Mouse (Mus musculus): ENCODE results near the gene Neurl4.

DNA sequence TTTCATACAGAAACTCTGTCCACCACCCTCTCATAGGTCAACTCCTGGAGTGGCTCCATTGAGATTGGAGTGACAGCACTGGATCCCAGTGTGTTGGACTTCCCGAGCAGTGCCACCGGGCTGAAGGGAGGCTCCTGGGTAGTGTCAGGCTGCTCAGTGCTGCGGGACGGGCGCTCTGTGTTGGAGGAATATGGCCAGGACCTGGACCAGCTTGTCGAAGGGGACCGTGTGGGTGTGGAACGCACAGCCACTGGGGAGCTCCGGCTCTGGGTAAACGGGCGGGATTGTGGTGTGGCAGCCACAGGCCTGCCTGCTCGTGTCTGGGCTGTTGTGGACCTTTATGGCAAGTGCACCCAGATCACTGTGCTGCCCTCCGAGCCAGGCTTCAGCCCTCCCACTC is 2.1 kb downstream of the Neurl4 start:
- no peak for TF ChIP-seq POLR2A (IDR thresholded peaks at IDR 0.05; ENCODE audit: borderline replicate concordance, insufficient read depth, low read length)
- no peak for TF ChIP-seq CTCF (IDR thresholded peaks at IDR 0.05; ENCODE audit: borderline replicate concordance, insufficient read depth, low read depth, low read length)

Data from cerebellum, adult 2 months (tissue).